Mouse (Mus musculus): ENCODE data around the gene Gm16253. TPM values are rescaled to one million over a fixed set of nuclear protein-coding genes. Genes with fewer than 3 reads are reported as not detected.
"Not testable (repeated sequence)": the region's sequence is repeated elsewhere in the genome, so short reads cannot be mapped to it uniquely, and the experiment has no call there.

Gm16253 gene
- total and polyA plus RNA-seq, 3 experiments = 1.4 TPM; not detected in 2

DNA sequence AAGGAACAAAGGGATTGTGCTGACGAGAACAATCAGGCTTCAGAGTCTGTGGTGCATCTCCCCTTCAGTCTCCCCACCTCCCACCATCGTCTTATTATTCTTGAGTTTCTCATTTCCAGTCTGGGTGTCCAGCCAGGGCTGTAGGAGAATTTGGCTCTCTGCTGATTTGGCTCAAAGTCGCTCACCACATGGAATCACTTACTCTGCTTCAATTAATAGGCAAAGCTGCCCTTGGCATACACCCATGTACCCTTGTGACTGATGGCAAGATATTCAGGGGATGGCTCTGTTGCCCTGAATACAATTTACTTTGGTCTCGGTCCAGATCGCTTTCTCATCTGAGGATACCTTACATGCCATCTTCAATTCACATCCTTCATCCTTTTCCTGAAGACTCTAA lies 26.5 kb downstream of the Gm16253 start:
- no peak for TF ChIP-seq MYC (IDR thresholded peaks at IDR 0.05; ENCODE audit: low read depth, low read length)
- no peak for TF ChIP-seq KAT2A (conservative IDR thresholded peaks at IDR 0.05; ENCODE audit: low read depth, low read length)
- no peak for TF ChIP-seq ZC3H11A (IDR thresholded peaks at IDR 0.05; ENCODE audit: low read depth, low read length)
- TF ChIP-seq CHD1 (IDR thresholded peaks at IDR 0.05; ENCODE audit: low read depth, low read length) = no peak
- no peak for TF ChIP-seq POLR2AphosphoS2 (IDR thresholded peaks at IDR 0.05; ENCODE audit: low read length)
- TF ChIP-seq USF1 (IDR thresholded peaks at IDR 0.05; ENCODE audit: low read depth, low read length) = no peak
- no peak for TF ChIP-seq JUND (IDR thresholded peaks at IDR 0.05; ENCODE audit: low read depth, low read length)
- TF ChIP-seq MAX (IDR thresholded peaks at IDR 0.05; ENCODE audit: low read length) = no peak
- no peak for TF ChIP-seq HCFC1 (IDR thresholded peaks at IDR 0.05; ENCODE audit: low read depth, low read length)
- no peak for TF ChIP-seq MYB (IDR thresholded peaks at IDR 0.05; ENCODE audit: low read depth, low read length)
- Histone ChIP-seq H3K4me3 (ENCODE audit: control insufficient read depth in 1 of 2, insufficient read depth in 1 of 2, low read depth in 2 of 2, low read length in 2 of 2) (no peak overlapping the region), H3K27ac (ENCODE audit: control insufficient read depth, low read depth, low read length) (no peak overlapping the region), H3K27me3 (ENCODE audit: control insufficient read depth in 1 of 2, insufficient read depth in 2 of 2, low read length in 2 of 2) (no peaks in the 10 kb centered on the region), H3K9ac (ENCODE audit: control insufficient read depth, low read depth, low read length, poor library complexity, severe bottlenecking) (no peak overlapping the region), H3K79me2 (ENCODE audit: control insufficient read depth, insufficient read depth, low read length, poor library complexity) (no peaks in the 10 kb centered on the region; the same call in 1 of the 2 replicates), H3K4me1 (ENCODE audit: control insufficient read depth in 1 of 2, insufficient read depth in 2 of 2, low read length in 2 of 2) (peaks cover 8 to 9% of the 10 kb centered on the region in 2 experiments), H3K9me3 (replicated peaks; ENCODE audit: insufficient read depth, low read length) (no peaks in the 10 kb centered on the region), H3K36me3 (ENCODE audit: control insufficient read depth in 1 of 2, insufficient read depth in 2 of 2, low read length in 2 of 2) (peaks cover 0 to 7% of the 10 kb centered on the region in 2 experiments; a peak in 2 of 4 replicates)
- DNase-seq (ENCODE audit: low read depth, low spot score) = no peak

DNA sequence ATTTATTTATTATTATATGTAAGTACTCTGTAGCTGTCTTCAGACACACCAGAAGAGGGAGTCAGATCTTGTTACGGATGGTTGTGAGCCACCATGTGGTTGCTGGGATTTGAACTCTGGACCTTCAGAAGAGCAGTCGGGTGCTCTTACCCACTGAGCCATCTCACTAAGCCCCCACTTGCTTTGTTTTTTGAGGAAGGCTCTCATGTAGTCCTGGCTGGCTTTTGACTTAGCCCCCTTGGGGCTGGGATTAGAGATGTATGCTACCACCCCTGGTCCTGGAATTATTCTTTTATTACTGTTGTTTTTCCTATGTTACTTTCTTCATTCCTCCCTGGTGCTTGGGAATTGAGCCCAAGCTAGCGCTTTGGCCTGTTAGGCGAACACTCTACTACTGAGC lies 29.2 kb downstream of the Gm16253 start:
- not testable (repeated sequence) for H3K27me3 ChIP-seq (ENCODE audit: control insufficient read depth in 1 of 2, insufficient read depth in 2 of 2, low read length in 2 of 2); H3K27ac ChIP-seq (ENCODE audit: control insufficient read depth, low read depth, low read length); H3K9me3 ChIP-seq (replicated peaks; ENCODE audit: insufficient read depth, low read length); H3K4me3 ChIP-seq (ENCODE audit: control insufficient read depth in 1 of 2, insufficient read depth in 1 of 2, low read depth in 2 of 2, low read length in 2 of 2); H3K4me1 ChIP-seq (ENCODE audit: control insufficient read depth in 1 of 2, insufficient read depth in 2 of 2, low read length in 2 of 2); H3K36me3 ChIP-seq (ENCODE audit: control insufficient read depth in 1 of 2, insufficient read depth in 2 of 2, low read length in 2 of 2); DNase-seq (ENCODE audit: low read depth, low spot score); H3K9ac ChIP-seq (ENCODE audit: control insufficient read depth, low read depth, low read length, poor library complexity, severe bottlenecking); H3K79me2 ChIP-seq (ENCODE audit: control insufficient read depth, insufficient read depth, low read length, poor library complexity)
- TF ChIP-seq TBP (IDR thresholded peaks at IDR 0.05; ENCODE audit: low read depth, low read length) = peak; percentile 95
- TF ChIP-seq POLR2A (IDR thresholded peaks at IDR 0.05; ENCODE audit: control insufficient read depth in 1 of 2, insufficient read depth in 1 of 2, low read depth in 1 of 2, low read length in 2 of 2, poor library complexity in 1 of 2) = 0 out of 4 replicates have a peak, but pooled peaks of 1 of the 2 experiments have one; percentile 18

DNA sequence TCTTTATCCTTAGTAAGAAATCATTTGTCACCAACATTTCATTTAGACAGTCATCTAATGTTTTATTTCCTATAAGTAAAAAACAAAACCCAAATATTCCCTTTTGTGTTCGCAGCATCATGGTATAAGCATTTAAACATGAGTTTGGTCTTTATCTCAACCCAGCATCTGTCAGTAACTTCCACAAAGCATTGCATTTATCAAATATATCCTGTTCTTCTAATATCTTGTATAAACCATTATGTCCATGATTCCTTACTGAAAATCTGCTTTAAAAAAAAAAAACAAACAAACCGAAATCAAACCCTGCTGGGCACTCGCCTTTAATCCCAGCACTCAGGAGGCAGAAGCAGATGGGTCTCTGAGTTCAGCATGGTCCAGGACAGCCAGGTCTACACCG lies 29.8 kb downstream of the Gm16253 start:
- Histone ChIP-seq H3K36me3 (ENCODE audit: control insufficient read depth in 1 of 2, insufficient read depth in 2 of 2, low read length in 2 of 2) (peaks cover 0 to 2% of the 10 kb centered on the region in 2 experiments; a peak in 2 of 4 replicates), H3K27ac (ENCODE audit: control insufficient read depth, low read depth, low read length) (no peak overlapping the region)
- TF ChIP-seq RCOR1 (IDR thresholded peaks at IDR 0.05; ENCODE audit: low read depth, low read length) (0 out of 2 replicates have a peak, but pooled peaks have one; percentile 51), E2F4 (IDR thresholded peaks at IDR 0.05; ENCODE audit: borderline replicate concordance, low read depth, low read length) (no peak), JUND (IDR thresholded peaks at IDR 0.05; ENCODE audit: low read depth, low read length) (no peak), GATA1 (IDR thresholded peaks at IDR 0.05; ENCODE audit: low read depth, low read length) (peak; percentile 70), TCF12 (IDR thresholded peaks at IDR 0.05; ENCODE audit: low read depth, low read length) (peak; percentile 36; the same call in 1 of the 2 replicates), EP300 (IDR thresholded peaks at IDR 0.05; ENCODE audit: low read depth in 1 of 2, low read length in 2 of 2) (peak; percentile 30 to 40; a peak in 1 of 4 replicates)

More for the DNA sequence above, 29.8 kb downstream of the Gm16253 start:
- Histone ChIP-seq H3K27me3 (ENCODE audit: control insufficient read depth in 1 of 2, insufficient read depth in 2 of 2, low read length in 2 of 2) (no peaks in the 10 kb centered on the region), H3K79me2 (ENCODE audit: control insufficient read depth, insufficient read depth, low read length, poor library complexity) (no peaks in the 10 kb centered on the region), H3K9me3 (replicated peaks; ENCODE audit: insufficient read depth, low read length) (no peaks in the 10 kb centered on the region), H3K4me3 (ENCODE audit: control insufficient read depth in 1 of 2, insufficient read depth in 1 of 2, low read depth in 2 of 2, low read length in 2 of 2) (no peak overlapping the region), H3K9ac (ENCODE audit: control insufficient read depth, low read depth, low read length, poor library complexity, severe bottlenecking) (no peak overlapping the region), H3K4me1 (ENCODE audit: control insufficient read depth in 1 of 2, insufficient read depth in 2 of 2, low read length in 2 of 2) (peaks cover 4% of the 10 kb centered on the region in 2 experiments; a peak in 1 of 4 replicates)
- DNase-seq (ENCODE audit: low read depth, low spot score) = no peak

Measured in MEL (cell line).